Mouse (Mus musculus) brown adipose tissue, adult 24 weeks (tissue): ENCODE data around the gene B230104I21Rik. TPM values are rescaled to one million over a fixed set of nuclear protein-coding genes. Genes with fewer than 3 reads are reported as not detected.

ENCODE experiments used
- polyA plus RNA-seq: library from polyadenylated mRNA; stranded (reverse); fragments of >200 nt; gene quantifications from 2 replicates; pipeline ENCODE4 v1.2.4, GENCODE M21; 2012; ENCODE audit not compliant: missing spikeins, insufficient read depth, insufficient read length

Gene B230104I21Rik
- polyA plus RNA-seq, 1 experiment = not detected

Other genes with a start within 250 kb of the B230104I21Rik start
- gene Trp73, start 195.9 kb upstream of the B230104I21Rik start, polyA plus RNA-seq = not detected in 2 replicates
- gene Wrap73, start 193.8 kb upstream of the B230104I21Rik start, polyA plus RNA-seq = 6.3 and 8.2 TPM in 2 replicates
- gene Tprgl, start 175.5 kb upstream of the B230104I21Rik start, polyA plus RNA-seq = 105 and 132 TPM in 2 replicates
- 0.21 and 0.28 TPM in 2 replicates for gene Megf6, start 165.4 kb upstream of the B230104I21Rik start, polyA plus RNA-seq
- gene Arhgef16, start 34.5 kb upstream of the B230104I21Rik start, polyA plus RNA-seq = not detected in 2 replicates